Mouse (Mus musculus): ENCODE measurements around the gene Mrpl44. TPM values are rescaled to one million over a fixed set of nuclear protein-coding genes. Genes with fewer than 3 reads are reported as not detected.

Mrpl44 gene
- total RNA-seq (2023): 22.7 TPM

DNA sequence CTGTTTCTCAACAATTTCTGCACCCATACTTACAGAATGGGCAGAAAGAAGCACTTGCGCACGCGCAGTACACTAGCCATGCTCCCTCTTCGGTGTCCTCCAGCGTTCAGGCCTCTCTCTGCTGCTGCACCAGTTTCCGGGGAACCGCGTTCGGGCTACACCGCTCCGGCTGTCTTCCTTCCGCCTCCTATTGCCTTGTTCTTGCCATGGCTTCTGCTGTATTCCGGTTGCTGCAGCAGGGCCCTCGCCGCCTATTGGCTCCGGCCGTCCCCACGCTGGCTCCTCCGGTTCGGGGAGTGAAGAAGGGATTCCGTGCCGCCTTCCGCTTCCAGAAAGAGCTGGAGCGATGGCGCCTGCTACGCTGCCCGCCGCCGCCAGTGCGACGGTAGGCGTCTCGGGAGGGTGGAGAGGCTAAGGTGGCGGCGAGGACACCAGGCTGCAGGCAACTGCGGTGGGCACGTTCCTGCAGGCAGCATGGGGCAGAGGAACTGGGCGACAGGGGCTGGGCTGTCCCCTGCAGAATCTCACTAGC lies at the start of gene Mrpl44, which contains the start of gene Wdfy1:
Gene Mrpl44 (plus strand): TSS at position 92 of the 532 bp plus-strand sequence.
Gene Wdfy1 (minus strand): TSS at position 217 of the 532 bp plus-strand sequence.

Other genes with a start within 250 kb of the Mrpl44 start
- 11.1 TPM for gene Ap1s3, start 104.0 kb upstream of the Mrpl44 start, total RNA-seq (2023)
- 39.1 TPM for gene Wdfy1, start 125 bp downstream of the Mrpl44 start, total RNA-seq (2023)
- gene Serpine2, start 85.2 kb downstream of the Mrpl44 start, total RNA-seq (2023): 1.1 TPM